Mouse (Mus musculus): ENCODE measurements around the gene Prrg2.

The Prrg2 gene

DNA sequence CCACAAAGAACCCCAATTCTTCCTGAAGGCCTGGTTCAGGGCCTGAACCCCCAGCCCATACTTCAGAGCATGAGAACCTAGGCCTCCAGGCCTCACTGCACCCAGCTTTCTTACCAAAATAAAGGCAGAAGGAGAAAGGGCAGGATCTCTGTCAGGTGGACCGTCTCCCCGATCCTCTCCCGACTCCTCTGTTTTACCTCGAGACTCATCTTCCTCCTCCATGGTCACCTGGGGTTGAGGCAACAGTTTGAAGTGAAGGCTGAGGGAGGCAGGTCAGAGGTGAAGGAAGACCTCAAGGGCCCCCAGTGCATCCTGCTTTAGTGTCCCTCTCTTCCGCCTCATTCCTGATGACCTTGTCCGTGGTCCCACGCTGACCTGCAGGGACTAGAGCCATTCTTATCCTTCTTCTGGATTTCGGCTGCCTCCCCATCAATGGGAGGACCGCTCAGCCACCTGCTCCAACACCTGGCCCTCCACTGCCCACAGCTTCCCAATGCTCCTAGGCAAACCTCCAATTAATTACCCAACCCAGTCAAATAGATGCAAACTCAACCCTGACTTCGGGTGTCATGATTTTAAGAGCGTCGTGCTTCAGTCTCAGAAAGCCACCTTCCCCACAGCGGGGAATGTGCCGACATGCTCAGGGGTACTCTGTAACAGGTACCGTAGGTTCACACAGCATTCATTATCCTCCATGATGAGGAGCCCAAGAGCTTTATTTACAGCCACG lies 48.9 kb downstream of the Prrg2 start:
- in situ Hi-C loops (cut with MboI, MseI): loop anchor here (25.0 kb wide), 1 partner anchor 1824 kb away; the partner anchor contains the start of gene Ldha (in 2 of the 2)

DNA sequence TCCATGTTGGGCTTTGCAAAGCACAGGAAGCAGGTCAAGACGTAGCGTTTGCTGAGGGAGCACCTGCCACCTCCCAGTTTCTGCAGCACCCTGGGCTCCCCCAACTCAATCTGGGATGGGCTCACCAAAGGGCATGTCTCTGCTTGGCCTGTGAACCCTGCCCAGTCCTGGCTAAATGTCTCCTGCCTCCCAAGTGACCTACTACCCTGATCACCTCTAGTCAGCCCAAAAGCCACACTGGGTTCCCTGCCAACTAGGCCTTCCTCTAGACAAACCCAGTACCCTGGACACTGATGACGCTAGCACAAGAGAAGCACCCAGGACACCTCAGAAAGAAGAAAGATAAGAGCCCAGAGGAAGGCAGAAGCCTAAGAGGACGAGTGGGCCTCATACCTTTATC lies 49.7 kb downstream of the Prrg2 start:
- in situ Hi-C loops (cut with MboI, MseI): loop anchor here (25.0 kb wide), 1 partner anchor 1824 kb away; the partner anchor contains the start of gene Ldha (in 2 of the 2)

DNA sequence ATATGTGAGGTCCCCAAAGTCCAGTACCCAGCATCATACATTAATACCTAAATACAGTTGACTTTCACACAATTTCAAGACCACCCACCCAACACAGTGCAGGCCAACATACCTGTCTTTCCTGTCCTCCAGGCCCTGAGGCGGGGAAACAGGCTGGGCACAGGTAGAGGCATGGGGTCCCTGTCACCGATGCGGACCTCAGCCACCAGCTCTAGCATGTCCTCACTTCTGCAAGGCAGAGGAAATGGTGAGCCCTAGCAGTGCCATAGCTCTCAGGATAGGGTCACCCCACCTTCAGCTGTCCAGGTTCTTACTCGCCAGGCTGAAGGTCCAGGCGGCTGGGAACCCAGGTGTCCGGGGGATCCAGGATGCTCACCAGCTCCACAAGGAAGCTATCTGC lies 50.5 kb downstream of the Prrg2 start:
- in situ Hi-C loops (cut with MboI, MseI): loop anchor here (25.0 kb wide), 1 partner anchor 1825 kb away; the partner anchor contains the start of gene Ldha (in 2 of the 2)

DNA sequence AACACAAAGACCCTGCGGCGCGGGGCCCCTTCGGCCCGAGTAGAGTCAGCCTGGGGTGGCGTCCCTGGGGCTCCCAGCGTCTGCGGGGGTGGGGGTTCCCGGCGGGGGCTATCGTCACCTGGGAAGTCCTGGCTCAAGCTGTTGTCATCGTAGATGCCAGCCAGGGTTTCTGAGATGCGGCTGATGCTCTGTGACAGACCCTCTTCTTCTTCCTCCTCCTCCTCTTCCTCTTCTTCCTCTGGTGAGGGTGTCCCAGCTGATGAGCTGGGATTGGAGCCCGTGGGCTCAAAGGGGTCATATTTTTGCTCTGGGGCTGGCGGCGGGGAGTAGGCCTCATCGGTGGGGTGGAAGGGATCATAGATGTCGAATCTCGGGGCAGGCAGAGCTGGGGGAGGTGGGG lies 54.1 kb downstream of the Prrg2 start:
- in situ Hi-C loops (cut with MboI, MseI): loop anchor here (25.0 kb wide), 1 partner anchor 1829 kb away; the partner anchor contains the start of gene Ldha (in 2 of the 2)

DNA sequence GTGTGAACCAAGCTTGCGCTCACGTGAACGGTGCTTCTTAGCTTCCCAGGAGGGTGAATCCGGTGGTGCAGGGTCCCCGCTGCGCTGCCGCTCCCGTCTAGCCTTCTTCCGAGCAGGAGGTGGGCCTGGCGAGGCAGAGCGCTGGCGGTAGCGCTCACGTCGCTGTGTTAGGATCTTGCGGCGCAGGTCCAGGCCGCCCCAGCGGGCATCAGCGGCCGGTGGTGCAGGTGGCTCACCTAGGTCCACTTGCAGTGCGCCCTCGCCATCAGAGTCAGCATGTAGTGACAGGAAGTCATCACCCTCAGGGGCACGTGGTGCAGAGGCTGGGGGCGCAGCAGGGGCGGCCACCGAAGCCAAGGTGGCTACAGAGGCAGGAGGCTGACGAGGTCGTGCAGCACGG lies 54.6 kb downstream of the Prrg2 start:
- in situ Hi-C loops (cut with MboI, MseI): loop anchor here (25.0 kb wide), 1 partner anchor 1829 kb away; the partner anchor contains the start of gene Ldha (in 2 of the 2)

DNA sequence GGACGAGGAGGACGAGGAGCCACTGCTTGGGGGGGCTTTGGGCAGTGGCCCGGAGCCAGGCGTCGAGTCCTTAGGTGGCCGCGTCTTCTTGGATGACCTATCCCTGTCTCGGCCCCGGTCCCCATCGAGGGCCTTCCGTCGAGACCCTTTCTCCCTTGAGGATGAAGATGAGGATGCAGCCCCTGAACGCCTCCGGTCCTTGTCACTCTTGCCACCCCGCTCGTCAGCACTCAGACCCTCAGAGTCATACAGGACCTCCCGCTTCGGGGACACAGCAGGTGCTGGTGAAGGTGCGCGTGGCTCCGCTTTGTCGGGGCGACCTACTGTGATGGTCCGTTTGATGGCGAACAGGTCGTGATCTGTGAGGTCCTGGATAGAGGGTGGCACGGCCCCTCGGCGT lies 55.3 kb downstream of the Prrg2 start:
- in situ Hi-C loops (cut with MboI, MseI): loop anchor here (25.0 kb wide), 1 partner anchor 1830 kb away; the partner anchor contains the start of gene Ldha (in 2 of the 2)

DNA sequence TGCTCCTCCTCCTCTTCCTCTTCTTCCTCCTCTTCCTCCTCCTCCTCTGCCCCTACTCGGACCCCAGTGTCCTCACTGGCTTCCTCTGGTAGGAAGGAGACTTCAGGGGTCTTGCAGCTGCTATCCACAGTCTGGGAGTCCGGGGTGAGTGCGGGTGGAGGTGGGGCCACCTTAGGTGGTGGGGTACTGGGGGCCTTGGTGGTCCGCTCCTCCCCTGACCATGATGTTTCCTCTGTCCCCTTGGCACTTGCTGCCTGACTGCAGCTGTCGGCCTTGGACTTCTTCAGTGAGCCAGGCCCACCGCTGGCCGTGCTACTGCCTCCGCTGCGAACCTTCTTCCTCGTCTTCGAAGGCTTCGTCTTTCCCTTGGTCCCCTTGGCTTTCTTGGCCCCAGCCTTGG lies 56.0 kb downstream of the Prrg2 start:
- in situ Hi-C loops (cut with MboI, MseI): loop anchor here (25.0 kb wide), 1 partner anchor 1831 kb away; the partner anchor contains the start of gene Ldha (in 2 of the 2)

DNA sequence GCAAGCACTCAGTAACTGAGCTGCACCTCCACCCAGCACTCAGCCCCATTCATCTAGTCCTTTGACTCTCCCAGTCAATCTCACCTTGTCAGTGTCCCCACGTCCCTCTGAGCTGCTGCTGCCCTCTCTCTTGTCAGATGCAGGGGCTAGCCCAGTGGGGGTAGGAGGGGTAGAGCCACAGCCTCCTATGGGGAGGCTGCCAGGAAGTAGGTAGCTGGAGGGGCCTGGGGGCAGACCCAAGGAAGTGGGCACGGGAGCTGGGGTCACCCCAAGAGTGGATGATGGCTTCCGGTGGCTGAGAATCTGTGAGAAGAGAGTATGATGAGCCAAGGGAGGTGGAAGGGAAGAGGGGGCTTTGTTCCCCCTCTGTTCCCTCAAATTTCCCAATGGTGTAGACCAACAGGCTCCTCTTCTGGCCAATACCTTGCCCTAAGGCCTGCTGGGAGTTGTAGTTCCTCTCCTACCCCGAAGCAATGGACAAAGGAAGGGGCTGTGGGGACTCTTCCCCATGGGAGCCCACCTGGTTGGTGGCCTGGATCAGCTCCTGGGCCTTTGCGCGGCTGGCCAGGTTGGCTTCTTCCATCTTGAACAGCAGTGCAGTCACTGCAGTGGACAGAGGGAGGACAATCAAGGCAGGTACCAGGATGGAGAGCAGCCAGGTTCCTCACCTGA lies 57.0 kb downstream of the Prrg2 start:
- in situ Hi-C loops (cut with MboI, MseI): loop anchor here (25.0 kb wide), 1 partner anchor 1832 kb away; the partner anchor contains the start of gene Ldha (in 2 of the 2)

DNA sequence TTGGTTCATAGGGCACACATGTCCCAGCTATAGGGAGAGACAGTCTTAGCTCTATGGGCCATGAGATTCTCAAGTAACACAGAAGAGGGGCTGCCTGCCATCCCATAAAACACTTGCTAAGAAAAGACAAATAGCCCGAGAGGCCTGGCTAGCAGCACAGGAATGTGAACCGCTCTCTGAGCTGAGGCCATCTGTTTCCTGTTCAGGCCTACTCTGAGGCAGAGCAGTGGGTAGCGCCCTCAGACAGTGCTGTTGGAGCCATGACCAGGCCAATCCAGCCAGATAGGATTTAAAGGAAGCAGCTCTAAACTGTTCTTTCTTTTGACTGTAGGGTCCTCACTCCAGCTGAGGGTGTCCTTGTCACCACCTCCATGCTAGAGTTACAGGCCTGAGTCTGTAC lies 57.9 kb downstream of the Prrg2 start:
- in situ Hi-C loops (cut with MboI, MseI): loop anchor here (25.0 kb wide), 1 partner anchor 1833 kb away; the partner anchor contains the start of gene Ldha (in 2 of the 2)
